In the genomic region with DNA sequence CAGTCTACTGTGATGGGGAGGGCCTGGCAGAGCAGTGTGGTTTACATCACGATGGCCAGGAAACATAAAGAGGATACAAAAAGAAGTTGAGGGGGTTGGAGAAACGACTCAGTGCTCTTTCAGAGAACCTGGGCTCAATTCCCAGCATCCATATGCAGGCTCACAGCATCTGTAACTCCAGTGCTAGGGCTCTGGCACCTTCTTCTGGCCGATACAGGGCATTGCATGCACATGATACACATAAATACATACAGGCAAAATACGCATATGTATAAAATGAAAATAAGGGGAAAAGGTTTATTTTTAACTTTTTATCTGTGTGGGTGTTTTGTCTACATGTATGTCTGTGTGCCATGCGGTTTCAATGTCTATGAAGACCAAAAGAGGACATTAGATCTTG, we compare ENCODE assay signal across 16 mouse cellular contexts. TPM values are rescaled to one million over a fixed set of nuclear protein-coding genes. Genes with fewer than 3 reads are reported as not detected.
DNase-seq lines count a peak whose midpoint lies in the region; ATAC-seq and TF ChIP-seq lines count a peak whose summit lies in the region.
"Had no signal": no experiment of that assay in that cellular context is flagged by ENCODE, and none has a peak within 500 bp of the region (broad histone marks: within the 10 kb centered on the region; RNA-seq: fewer than 3 reads in every experiment).

No protein-coding gene starts in this region.

- no peak overlapping the region for H3K9ac ChIP-seq in kidney, postnatal 0 days (ENCODE audit: low read depth, low read length)
- no peak overlapping the region for H3K9ac ChIP-seq in kidney, embryonic 15.5 days
- H3K9ac ChIP-seq: embryonic facial prominence, embryonic 12.5 days; neural tube, embryonic 15.5 days had no signal

- H3K4me2 ChIP-seq in kidney, postnatal 0 days (ENCODE audit: low read length) = no peak overlapping the region
- H3K4me2 ChIP-seq in kidney, embryonic 15.5 days = no peak overlapping the region
- H3K4me2 ChIP-seq: embryonic facial prominence, embryonic 12.5 days; heart, embryonic 11.5 days; neural tube, embryonic 15.5 days had no signal

- no peak for ATAC-seq in CD4-positive, CD25-positive, alpha-beta regulatory T cell, adult 4 months
- ATAC-seq in kidney, postnatal 0 days (replicated peaks; ENCODE audit: low FRiP score, low read depth) = no peak
- ATAC-seq in kidney, embryonic 15.5 days (replicated peaks; ENCODE audit: low FRiP score) = no peak
- ATAC-seq in Patski = no peak
- ATAC-seq: hindbrain, embryonic 16.5 days had no signal

- H3K27me3 ChIP-seq in kidney, postnatal 0 days (ENCODE audit: insufficient read depth, low read length) = no peaks in the 10 kb centered on the region
- H3K27me3 ChIP-seq in kidney, embryonic 15.5 days = no peaks in the 10 kb centered on the region
- H3K27me3 ChIP-seq in Patski = no peaks in the 10 kb centered on the region
- H3K27me3 ChIP-seq: embryonic facial prominence, embryonic 12.5 days; neural tube, embryonic 15.5 days had no signal

- no peaks in the 10 kb centered on the region for H3K36me3 ChIP-seq in kidney, postnatal 0 days (ENCODE audit: insufficient read depth, low read length)
- no peaks in the 10 kb centered on the region for H3K36me3 ChIP-seq in kidney, embryonic 15.5 days
- H3K36me3 ChIP-seq: embryonic facial prominence, embryonic 12.5 days; neural tube, embryonic 15.5 days had no signal

- POLR2A ChIA-PET in Patski (lab: Charles Lee) = no interaction called here

- 90% methylated on average over 5 of the region's 5 CpGs for WGBS in kidney, postnatal 0 days
- WGBS in kidney, embryonic 15.5 days = 88% methylated on average over 5 of the region's 5 CpGs

- H3K9me3 ChIP-seq in kidney, postnatal 0 days (replicated peaks; ENCODE audit: low read length) = no peaks in the 10 kb centered on the region
- H3K9me3 ChIP-seq in kidney, embryonic 15.5 days (replicated peaks) = 0 out of 2 replicates have a peak, but pooled peaks cover 3% of the 10 kb centered on the region
- H3K9me3 ChIP-seq: embryonic facial prominence, embryonic 12.5 days; neural tube, embryonic 15.5 days had no signal

- CTCF ChIA-PET in Patski (lab: Charles Lee) = no interaction called here

- TF ChIP-seq CTCF in kidney, postnatal 0 days (IDR thresholded peaks at IDR 0.05; ENCODE audit: low read depth) = peak; percentile 34
- TF ChIP-seq CTCF in Patski (IDR thresholded peaks at IDR 0.05) = peak; percentile 29

- in situ Hi-C loops in Patski (cut with MboI; ENCODE audit: low pct_unique_long_range_greater_than_20kb) = no loop called here

- no peak overlapping the region for H3K27ac ChIP-seq in kidney, postnatal 0 days
- no peak overlapping the region for H3K27ac ChIP-seq in kidney, embryonic 15.5 days
- H3K27ac ChIP-seq: embryonic facial prominence, embryonic 12.5 days; neural tube, embryonic 15.5 days had no signal

- no peak overlapping the region for H3K4me3 ChIP-seq in kidney, postnatal 0 days (replicated peaks; ENCODE audit: low read depth, low read length)
- H3K4me3 ChIP-seq in kidney, embryonic 15.5 days (replicated peaks) = no peak overlapping the region
- H3K4me3 ChIP-seq: embryonic facial prominence, embryonic 12.5 days; neural tube, embryonic 15.5 days had no signal

- peak; percentile 19 for DNase-seq in CD4-positive, CD25-positive, alpha-beta regulatory T cell, adult 2 months (ENCODE audit: low read depth, low spot score)
- DNase-seq in kidney, postnatal 0 days (ENCODE audit: low spot score) = no peak
- DNase-seq in 3T3-L1 (ENCODE audit: low read depth, low spot score) = peak; percentile 8
- DNase-seq in Patski (ENCODE audit: low read depth, low spot score) = no peak
- no peak for DNase-seq in ovary, postnatal 14 days (ENCODE audit: low spot score)
- DNase-seq in heart, adult 8-10 months (ENCODE audit: low spot score) = no peak
- DNase-seq: cerebellum, adult 11 months; lung, postnatal 14 days; right cerebral cortex, adult 18-20 months; thymus, postnatal 4 days had no signal

- no peaks in the 10 kb centered on the region for H3K4me1 ChIP-seq in kidney, postnatal 0 days (replicated peaks; ENCODE audit: insufficient read depth, low read length)
- no peaks in the 10 kb centered on the region for H3K4me1 ChIP-seq in kidney, embryonic 15.5 days
- H3K4me1 ChIP-seq: embryonic facial prominence, embryonic 12.5 days; neural tube, embryonic 15.5 days had no signal

RNA-seq across cellular contexts. Expression of gene Mex3b, which starts 13.6 kb away (rescaled TPM):
- polyA plus RNA-seq in CD4-positive, CD25-positive, alpha-beta regulatory T cell, adult 4 months (2017; shearing (Covaris generic)) = 1 to 10 TPM; 1.8 to 2.9 TPM
- 11.2 and 11.3 TPM in 2 replicates for polyA plus RNA-seq in kidney, postnatal 0 days (2015; fragmentation: Nextera tagmentation; extraction: Ambion mirVana)
- polyA plus RNA-seq in kidney, embryonic 15.5 days (2015; fragmentation: Nextera tagmentation; extraction: Ambion mirVana) = 11.1 and 11.3 TPM in 2 replicates
- polyA plus RNA-seq in Patski (2021) = 5.7 TPM
- total RNA-seq in heart, adult 8-10 months (2022) = 1 to 10 TPM; 1.1 to 1.3 (median 1.3) TPM

Comparison
In these comparisons a context has a peak if more than half of its experiments do, and no peak if none do; other contexts are left out.
1. DNase-seq: peak in CD4-positive, CD25-positive, alpha-beta regulatory T cell, adult 2 months (single experiment) and 3T3-L1 (single experiment); none in kidney, postnatal 0 days (single experiment), Patski (single experiment), ovary, postnatal 14 days (single experiment) and heart, adult 8-10 months (single experiment).